Mouse (Mus musculus) neural tube, embryonic 15.5 days (tissue): ENCODE results near the gene Ociad1. TPM values are rescaled to one million over a fixed set of nuclear protein-coding genes. Genes with fewer than 3 reads are reported as not detected.

Experiments used
- ATAC-seq: fragments of 200-750 bp; cut with Nextera tagmentation; 2 replicates; pipeline ENCODE4 v1.8.0; 2017; ENCODE audit warnings: mild to moderate bottlenecking, moderate TSS enrichment, moderate library complexity; ENCODE audit not compliant: low FRiP score
- H3K27ac ChIP-seq: fragments of 300-500 bp; sonication (generic); replicated peaks from 2 replicates; pipeline ENCODE4 v1.5.1; 2015; ENCODE audit warnings: mild to moderate bottlenecking, inconsistent platforms
- H3K27me3 ChIP-seq: fragments of 300-500 bp; sonication (generic); replicated peaks from 2 replicates; pipeline ENCODE4 v1.6.1; 2015; ENCODE audit warnings: inconsistent platforms
- H3K36me3 ChIP-seq: fragments of 300-500 bp; sonication (generic); 2 replicates; pipeline ENCODE4 v1.6.1; 2015; ENCODE audit warnings: inconsistent platforms
- H3K4me1 ChIP-seq: fragments of 300-500 bp; sonication (generic); 2 replicates; pipeline ENCODE4 v1.6.1; 2015; ENCODE audit warnings: inconsistent platforms
- H3K4me2 ChIP-seq: fragments of 300-500 bp; sonication (generic); 2 replicates; pipeline ENCODE4 v1.6.1; 2015; ENCODE audit warnings: inconsistent platforms, mild to moderate bottlenecking, moderate library complexity
- H3K4me3 ChIP-seq: fragments of 300-500 bp; sonication (generic); replicated peaks from 2 replicates; pipeline ENCODE4 v1.5.1; 2015; ENCODE audit warnings: mild to moderate bottlenecking, inconsistent platforms
- H3K9ac ChIP-seq: fragments of 300-500 bp; sonication (generic); replicated peaks from 2 replicates; pipeline ENCODE4 v1.6.1; 2015; ENCODE audit warnings: mild to moderate bottlenecking, inconsistent platforms
- H3K9me3 ChIP-seq: fragments of 300-500 bp; sonication (generic); replicated peaks from 2 replicates; pipeline ENCODE4 v1.6.1; 2016; ENCODE audit warnings: inconsistent platforms
- WGBS: fragments of 180-500 bp; shearing (Covaris S2); methylation state at CpG from one replicate; pipeline ENCODE4 v1.1.7; 2015; ENCODE audit warnings: mixed read lengths; 5-methylcytosine and 5-hydroxymethylcytosine counted together
- polyA plus RNA-seq: library from polyadenylated mRNA; unstranded; fragments of >200 nt; fragmentation: Nextera tagmentation; extraction: Ambion mirVana; gene quantifications from 2 replicates; pipeline ENCODE4 v1.2.1, GENCODE M21; 2015

Gene Ociad1
- polyA plus RNA-seq, 1 experiment from 2014 or later = 411 TPM

DNA sequence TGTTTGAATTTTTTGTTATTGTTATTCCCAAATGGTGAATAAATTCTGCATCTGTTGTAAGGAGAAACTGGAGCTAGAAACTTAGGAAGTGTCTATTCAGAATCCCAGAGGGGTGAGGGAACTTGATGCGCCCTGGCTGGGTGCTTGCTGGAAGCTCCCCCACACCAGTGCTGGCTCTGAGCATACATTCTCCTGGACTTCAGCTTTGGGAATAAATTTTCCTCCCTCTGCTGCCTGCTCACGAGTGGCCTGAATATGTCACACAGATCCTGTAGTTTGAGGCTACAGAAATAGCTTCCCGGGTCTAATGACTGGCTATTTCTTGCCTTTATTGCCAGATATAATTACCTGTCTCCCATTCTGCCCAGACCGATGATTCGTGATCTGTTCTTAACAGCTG, 70.2 kb downstream of the Ociad1 start:
- Histone ChIP-seq H3K36me3 (no peaks in the 10 kb centered on the region), H3K27ac (no peak overlapping the region), H3K9ac (no peak overlapping the region), H3K4me2 (no peak overlapping the region), H3K4me1 (0 out of 2 replicates have a peak, but pooled peaks cover 2% of the 10 kb centered on the region), H3K9me3 (no peaks in the 10 kb centered on the region), H3K4me3 (no peak overlapping the region), H3K27me3 (no peaks in the 10 kb centered on the region)
- WGBS = 69% methylated on average over 5 of the region's 5 CpGs
- no peak for ATAC-seq

Other genes starting within 250 kb of the Ociad1 start
- 37.0 and 37.8 TPM in 2 replicates for gene Fryl, start 36.2 kb upstream of the Ociad1 start, polyA plus RNA-seq
- 25.4 and 35.8 TPM in 2 replicates for gene Ociad2, start 48.2 kb downstream of the Ociad1 start, polyA plus RNA-seq
- 0.45 and 0.56 TPM in 2 replicates for gene Cwh43, start 113.3 kb downstream of the Ociad1 start, polyA plus RNA-seq
- gene Dcun1d4, start 188.2 kb downstream of the Ociad1 start, polyA plus RNA-seq = 43.6 and 50.1 TPM in 2 replicates